Mouse (Mus musculus) megakaryocyte, embryonic 14.5 days (primary cell): ENCODE results near the gene Kti12. TPM values are rescaled to one million over a fixed set of nuclear protein-coding genes. Genes with fewer than 3 reads are reported as not detected.

ENCODE experiments used
- H3K27me3 ChIP-seq: replicated peaks from 2 replicates; pipeline ENCODE3; 2012; ENCODE audit warnings: inconsistent platforms
- H3K36me3 ChIP-seq: replicated peaks from 2 replicates; pipeline ENCODE3; 2012; ENCODE audit warnings: low read length, inconsistent platforms, mixed read lengths
- H3K4me1 ChIP-seq: 2 replicates; pipeline ENCODE4 v1.6.1; 2012; ENCODE audit warnings: inconsistent platforms
- H3K4me3 ChIP-seq: replicated peaks from 2 replicates; pipeline ENCODE3; 2012; ENCODE audit warnings: moderate library complexity, mild to moderate bottlenecking, inconsistent platforms
- H3K9me3 ChIP-seq: 2 replicates; pipeline ENCODE4 v1.6.1; 2012; ENCODE audit warnings: inconsistent platforms
- FLI1 ChIP-seq: IDR thresholded peaks from 2 replicates; pipeline ENCODE4 v1.6.1; 2012; ENCODE audit warnings: low read length, inconsistent platforms, mixed read lengths
- GATA1 ChIP-seq: IDR thresholded peaks from 3 replicates; pipeline ENCODE4 v1.6.1; 2012; ENCODE audit warnings: mixed read lengths, low read length, inconsistent platforms, borderline replicate concordance
- polyA plus RNA-seq: library from polyadenylated mRNA; stranded (reverse); fragments of >175 nt; gene quantifications from 2 replicates; pipeline ENCODE4 v1.2.3, GENCODE M21; 2012; ENCODE audit warnings: low replicate concordance; ENCODE audit not compliant: insufficient read depth

Kti12 gene
- polyA plus RNA-seq, 1 experiment, result 40.0 TPM

DNA sequence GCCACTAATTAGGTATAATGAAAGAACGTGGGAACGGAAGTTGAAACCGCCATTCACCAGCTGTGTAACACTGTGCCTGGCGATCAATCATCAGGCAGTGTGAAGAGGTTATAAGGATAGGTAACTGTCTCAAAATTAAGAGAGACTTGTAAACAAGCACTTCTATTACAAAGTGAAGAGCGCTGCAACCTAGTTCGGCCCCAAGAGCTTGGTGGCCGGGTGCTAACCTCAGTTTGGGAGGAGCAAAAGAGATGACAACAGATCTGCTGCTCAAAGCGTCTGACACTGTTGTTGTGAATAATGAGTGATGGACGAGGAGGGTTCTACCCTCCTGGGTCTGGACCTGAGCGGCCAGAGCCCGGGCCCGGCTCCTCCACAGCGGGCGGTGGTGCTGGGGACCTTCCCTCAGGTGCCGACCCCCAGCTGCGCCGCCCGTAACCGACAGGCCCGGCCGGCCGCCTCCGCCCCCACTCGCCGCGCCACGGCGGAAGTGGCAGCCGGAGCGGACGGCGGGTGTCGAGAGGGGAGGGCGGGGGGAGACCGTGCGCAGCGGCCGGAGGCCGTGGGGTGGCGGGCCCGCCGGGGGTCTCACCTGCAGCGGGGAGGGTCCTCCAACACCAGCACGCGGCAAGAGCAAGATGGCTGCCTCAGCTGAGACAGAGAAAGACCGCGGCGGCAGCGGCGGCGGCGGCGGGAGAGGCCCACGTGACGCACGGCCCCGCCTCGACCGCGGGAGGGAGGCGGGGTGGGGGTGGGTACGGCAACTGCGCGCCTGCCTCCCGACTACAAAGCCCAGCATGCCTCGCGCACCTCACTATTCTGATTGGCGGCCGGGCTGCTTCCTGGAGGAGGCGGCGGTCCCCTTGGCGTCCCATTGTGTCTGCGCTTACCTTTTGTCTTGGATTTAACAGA lies 14.4 kb upstream of the Kti12 start, which contains the start of gene Btf3l4:
Btf3l4 (minus strand) TSS at position 699 of the 912 bp plus-strand sequence.
- peaks cover 32% of the 10 kb centered on the region for H3K4me1 ChIP-seq
- no peaks in the 10 kb centered on the region for H3K27me3 ChIP-seq
- TF ChIP-seq FLI1, result no peak
- no peak for TF ChIP-seq GATA1
- H3K36me3 ChIP-seq, result peaks cover 15% of the 10 kb centered on the region
- H3K9me3 ChIP-seq, result no peaks in the 10 kb centered on the region
- peak within 1 kb of the TSS; percentile 96 for H3K4me3 ChIP-seq

GRCm38 (mm10) chr4:108833828-108834114 lies 13.8 kb upstream of the Kti12 start:
- peak overlapping the region; percentile 96 for H3K4me3 ChIP-seq
- no peaks in the 10 kb centered on the region for H3K27me3 ChIP-seq
- H3K36me3 ChIP-seq, result peaks cover 12% of the 10 kb centered on the region
- H3K4me1 ChIP-seq, result peaks cover 35% of the 10 kb centered on the region
- TF ChIP-seq GATA1 (no peak), FLI1 (no peak)
- H3K9me3 ChIP-seq, result no peaks in the 10 kb centered on the region

- H3K9me3 ChIP-seq, result no peaks in the 10 kb centered on the region
- peak within 1 kb of the TSS; percentile 96 for H3K4me3 ChIP-seq
- peaks cover 9% of the 10 kb centered on the region for H3K36me3 ChIP-seq
- no peaks in the 10 kb centered on the region for H3K27me3 ChIP-seq
- peaks cover 35% of the 10 kb centered on the region for H3K4me1 ChIP-seq
- TF ChIP-seq GATA1, result no peak
- no peak for TF ChIP-seq FLI1
Observed at GRCm38 (mm10) chr4:108834115-108834970, 13.2 kb upstream of the Kti12 start, which contains the start of gene Txndc12. Gene Txndc12, plus strand, starts transcription at chr4:108834601.

DNA sequence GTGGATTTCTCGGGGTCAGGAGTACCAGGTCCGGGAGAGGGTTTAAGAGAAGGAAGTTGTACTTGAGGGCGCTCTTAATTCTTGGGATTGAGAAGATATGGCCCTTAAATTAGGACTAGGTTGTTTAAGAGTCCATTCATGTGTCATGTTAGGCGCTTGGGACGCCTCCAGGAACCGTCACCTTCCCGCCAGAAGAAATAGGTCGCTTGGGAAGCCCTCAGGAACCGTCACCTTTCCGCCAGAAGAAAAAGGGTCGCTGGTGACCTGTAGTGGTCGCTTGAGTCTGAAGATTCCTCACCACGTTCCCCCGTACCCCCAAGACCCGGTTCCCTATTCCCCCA lies 12.6 kb upstream of the Kti12 start:
- H3K4me1 ChIP-seq, result peaks cover 35% of the 10 kb centered on the region
- no peaks in the 10 kb centered on the region for H3K27me3 ChIP-seq
- H3K36me3 ChIP-seq, result peaks cover 5% of the 10 kb centered on the region
- H3K4me3 ChIP-seq, result peak overlapping the region; percentile 96
- H3K9me3 ChIP-seq, result no peaks in the 10 kb centered on the region
- no peak for TF ChIP-seq FLI1
- TF ChIP-seq GATA1, result no peak

DNA sequence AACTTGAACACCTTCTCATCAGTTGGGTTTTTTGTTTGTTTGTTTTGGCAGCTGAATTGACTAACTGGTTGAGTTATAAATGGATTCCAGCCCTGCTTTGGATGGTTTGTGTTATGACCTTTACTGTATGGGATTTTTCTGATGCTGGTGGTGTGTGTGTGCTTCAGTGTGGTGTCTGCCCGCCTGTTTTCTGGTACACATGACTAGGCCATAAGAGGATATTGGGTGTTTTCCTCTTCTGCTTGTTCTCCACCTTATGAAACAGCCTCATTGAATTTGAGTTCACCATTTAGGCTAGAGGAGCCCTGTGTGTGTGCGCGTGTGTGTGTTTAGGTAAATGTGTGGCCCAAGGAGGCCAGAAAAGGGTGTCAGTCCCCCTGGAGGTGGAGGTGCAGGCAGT lies 12.1 kb upstream of the Kti12 start:
- Histone ChIP-seq H3K36me3 (no peaks in the 10 kb centered on the region), H3K4me1 (peaks cover 35% of the 10 kb centered on the region), H3K4me3 (peak overlapping the region; percentile 96), H3K9me3 (no peaks in the 10 kb centered on the region), H3K27me3 (no peaks in the 10 kb centered on the region)
- TF ChIP-seq GATA1 (no peak), FLI1 (no peak)

- Histone ChIP-seq H3K27me3 (no peaks in the 10 kb centered on the region), H3K9me3 (no peaks in the 10 kb centered on the region), H3K36me3 (no peaks in the 10 kb centered on the region), H3K4me3 (no peak overlapping the region), H3K4me1 (peaks cover 25% of the 10 kb centered on the region)
- TF ChIP-seq GATA1, result no peak
- no peak for TF ChIP-seq FLI1
Observed at GRCm38 (mm10) chr4:108838031-108838430, 9.6 kb upstream of the Kti12 start.

DNA sequence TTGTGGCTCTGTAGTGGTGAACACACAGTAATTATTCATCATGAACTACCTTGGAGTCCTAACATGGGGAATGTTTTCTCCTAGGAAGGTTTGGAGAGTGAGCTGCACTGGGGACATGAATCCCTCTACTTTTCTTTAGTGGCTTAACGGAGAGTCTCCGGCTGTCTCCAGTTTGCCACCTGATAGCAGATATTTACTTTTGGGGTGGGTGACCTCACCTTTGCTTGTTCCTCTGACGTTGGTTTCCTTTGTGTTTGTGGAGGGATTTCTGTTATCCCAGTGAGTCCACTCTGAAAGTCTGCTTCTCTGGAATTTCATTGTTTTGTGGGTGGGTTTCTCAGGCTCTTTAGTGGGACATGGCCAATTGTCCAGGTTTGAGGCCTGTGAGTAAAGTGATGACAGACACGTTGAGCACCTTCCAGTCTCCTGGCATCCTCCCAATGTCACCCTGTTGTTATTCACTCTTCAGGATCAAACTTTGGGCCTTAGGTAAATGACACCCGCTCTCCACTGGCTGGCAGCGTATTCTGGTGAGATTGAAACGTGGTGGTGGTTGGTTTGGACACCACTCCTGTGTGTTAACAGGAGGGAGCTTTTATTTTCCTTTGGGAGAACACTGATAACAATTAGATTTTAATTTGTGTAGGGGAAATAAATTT lies 5.5 kb upstream of the Kti12 start:
- TF ChIP-seq GATA1, result no peak
- TF ChIP-seq FLI1, result no peak
- Histone ChIP-seq H3K36me3 (no peaks in the 10 kb centered on the region), H3K4me3 (no peak overlapping the region), H3K27me3 (no peaks in the 10 kb centered on the region), H3K4me1 (peaks cover 11% of the 10 kb centered on the region), H3K9me3 (no peaks in the 10 kb centered on the region)

DNA sequence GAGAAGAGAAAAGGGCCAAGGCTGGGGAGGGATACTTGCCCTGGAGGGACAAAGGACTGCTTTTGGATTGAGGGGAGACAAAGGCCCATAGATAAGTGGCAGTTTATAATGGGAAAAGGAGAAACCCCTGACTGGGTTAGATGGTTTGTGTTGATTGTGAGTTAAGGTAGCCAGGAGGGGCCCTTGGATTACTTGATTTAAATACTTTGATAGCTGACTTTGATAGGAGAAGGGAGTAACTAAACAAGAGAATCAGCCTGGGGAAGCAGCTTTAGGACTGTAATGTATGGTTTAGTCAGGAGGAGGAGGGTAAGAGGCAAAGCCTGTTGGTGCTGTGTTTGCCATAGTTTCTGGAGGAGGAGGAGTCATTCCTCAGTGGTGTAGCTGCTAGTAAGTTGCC lies 4.2 kb upstream of the Kti12 start:
- no peaks in the 10 kb centered on the region for H3K36me3 ChIP-seq
- H3K27me3 ChIP-seq, result no peaks in the 10 kb centered on the region
- TF ChIP-seq GATA1 (no peak), FLI1 (no peak)

DNA sequence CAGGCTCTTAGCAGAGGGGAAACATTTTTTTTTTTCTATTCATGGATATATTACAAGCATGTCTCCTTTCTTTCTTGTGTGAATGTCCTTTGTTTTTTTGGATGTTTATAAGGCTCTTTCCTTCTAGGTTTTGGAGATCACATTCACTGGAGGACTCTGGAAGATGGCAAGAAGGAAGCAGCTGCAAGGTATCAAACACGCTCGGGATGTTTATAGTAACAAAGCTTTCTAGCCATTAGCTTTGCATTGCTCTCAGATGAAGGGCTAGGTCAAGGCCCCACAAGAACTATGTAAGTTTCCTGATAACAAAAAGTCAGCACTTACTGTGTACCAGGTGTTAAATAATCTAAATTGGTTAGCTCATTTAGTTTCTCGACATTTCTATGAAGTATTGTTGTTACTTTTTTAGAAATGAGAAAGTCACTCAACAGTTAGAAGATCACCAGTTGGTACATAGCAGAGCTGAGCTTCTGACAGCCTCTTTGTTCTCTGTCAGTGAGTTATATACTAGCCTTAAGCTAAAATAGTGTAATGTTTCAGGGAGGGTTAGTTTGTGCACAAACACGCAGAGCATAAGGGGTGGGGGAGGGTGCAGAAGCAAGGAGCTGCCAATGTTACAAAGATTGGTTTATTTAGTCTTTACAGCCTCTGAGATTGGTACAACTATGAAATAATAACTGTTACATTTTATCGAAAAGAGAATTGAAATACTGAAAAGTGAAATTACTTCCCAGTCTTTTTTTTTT lies 1.6 kb upstream of the Kti12 start:
- H3K36me3 ChIP-seq, result no peaks in the 10 kb centered on the region
- no peak overlapping the region for H3K4me3 ChIP-seq
- no peaks in the 10 kb centered on the region for H3K27me3 ChIP-seq
- TF ChIP-seq GATA1, result no peak
- no peak for TF ChIP-seq FLI1
- H3K9me3 ChIP-seq, result no peaks in the 10 kb centered on the region
- H3K4me1 ChIP-seq, result peaks cover 12% of the 10 kb centered on the region

More for the DNA sequence above, 4.2 kb upstream of the Kti12 start:
- Histone ChIP-seq H3K4me1 (peaks cover 7% of the 10 kb centered on the region), H3K4me3 (no peak overlapping the region), H3K9me3 (no peaks in the 10 kb centered on the region)
